Mouse (Mus musculus): Measurements from ENCODE around the gene Taar6.
A peak's percentile ranks its signal among the peaks of the same experiment; 100 is the strongest.

The Taar6 gene

GRCm38 (mm10) chr10:23985546-23985945 is at the start of gene Taar6:
Gene Taar6 (minus strand): TSS chr10:23985646.
- no peak for DNase-seq

DNA sequence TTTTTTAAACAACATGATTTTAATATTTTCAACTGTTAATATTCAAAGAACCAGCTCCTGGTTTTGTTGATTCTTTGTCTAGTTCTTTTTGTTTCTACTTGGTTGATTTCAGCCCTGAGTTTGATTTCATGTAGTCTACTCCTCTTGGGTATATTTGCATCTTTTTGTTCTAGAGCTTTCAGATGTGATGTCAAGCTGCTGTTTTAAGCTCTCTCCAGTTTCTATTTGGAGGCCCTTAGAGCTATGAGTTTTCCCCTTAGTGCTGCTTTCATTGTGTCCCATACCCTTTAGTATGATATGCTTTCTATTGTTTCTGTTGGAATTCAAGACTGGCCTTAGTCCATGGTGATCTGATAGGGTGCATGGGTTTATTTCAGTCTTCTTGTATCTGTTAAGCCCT is 45.9 kb upstream of the Taar6 start:
- DNase-seq: no peak

DNA sequence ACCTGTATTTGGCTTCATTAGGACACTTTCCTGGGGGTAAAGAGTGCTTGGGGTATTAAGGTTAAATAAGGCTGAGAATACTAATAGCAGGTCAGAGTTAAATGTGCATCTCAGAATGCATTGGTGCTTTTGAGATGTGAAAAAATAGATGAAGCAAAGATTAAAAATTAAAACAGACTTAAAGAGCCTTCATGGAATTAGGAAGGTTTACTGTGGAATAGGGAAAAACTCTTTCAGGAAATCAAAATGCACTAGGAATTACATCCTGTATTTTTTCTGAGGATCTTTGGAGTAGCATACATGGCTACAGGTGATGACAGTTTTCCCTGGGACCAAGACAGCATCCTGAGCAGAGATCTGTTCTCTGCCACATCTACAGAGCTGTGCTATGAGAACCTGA is 41.5 kb upstream of the Taar6 start, which contains the start of gene Taar7d:
Taar7d (plus strand) TSS at position 301 of the 400 bp plus-strand sequence.
- no peak for DNase-seq

DNA sequence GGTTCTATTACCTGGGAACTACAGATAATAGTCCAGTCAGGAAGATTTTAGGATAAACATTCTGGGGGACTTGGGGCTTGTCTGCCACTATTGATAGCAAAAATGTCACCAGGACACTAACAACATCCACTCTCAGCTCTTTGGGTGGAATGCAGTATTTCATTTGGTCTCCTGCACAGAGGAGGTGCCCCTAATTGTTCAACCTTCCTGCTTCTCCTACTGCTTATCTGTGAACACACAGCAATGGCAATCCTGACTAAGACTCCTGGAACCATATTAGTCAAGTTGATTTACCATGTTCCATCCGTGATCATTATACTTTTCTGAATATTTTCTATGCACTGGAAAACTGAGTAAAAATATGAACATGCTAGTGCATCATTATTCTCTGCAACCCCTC is 22.7 kb upstream of the Taar6 start:
- no peak for DNase-seq

DNA sequence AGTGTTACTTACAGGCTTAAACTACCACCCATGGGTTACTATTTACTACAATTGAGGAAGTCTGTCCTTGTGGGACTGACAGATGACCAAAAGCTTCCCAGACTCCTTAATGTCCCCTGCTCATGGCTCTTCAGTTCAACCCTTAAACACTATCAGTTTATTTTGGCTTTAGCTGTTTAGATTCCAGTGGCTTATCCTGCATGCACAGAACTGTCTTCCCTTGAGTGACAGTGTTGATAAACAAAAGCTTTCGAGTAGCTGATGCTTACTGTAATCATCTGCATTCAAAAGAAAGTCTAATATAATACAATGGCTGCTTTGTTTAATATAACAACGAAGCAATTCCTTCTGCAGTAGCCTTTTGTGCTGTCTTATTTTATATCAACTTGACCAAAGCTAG is 21.6 kb upstream of the Taar6 start:
- no peak for DNase-seq

DNA sequence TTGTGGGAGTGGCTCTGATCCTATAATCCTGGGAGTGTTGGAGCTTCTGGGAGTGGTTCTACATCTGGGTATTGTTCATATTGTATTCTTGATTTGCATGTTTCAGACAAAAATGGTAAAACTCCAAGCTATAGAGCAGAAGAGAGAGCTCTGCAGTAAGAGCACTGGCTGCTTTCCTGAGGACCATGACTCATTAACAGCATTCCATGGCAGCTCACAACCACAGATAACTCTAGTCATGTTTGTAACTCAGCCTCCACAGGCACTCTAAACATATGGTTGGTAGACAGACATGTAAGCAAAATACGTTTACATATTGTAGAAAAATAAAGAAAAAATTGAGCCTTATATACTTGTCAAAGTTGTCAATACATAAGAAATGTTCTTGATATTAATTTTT is 21.0 kb upstream of the Taar6 start:
- no peak for DNase-seq

DNA sequence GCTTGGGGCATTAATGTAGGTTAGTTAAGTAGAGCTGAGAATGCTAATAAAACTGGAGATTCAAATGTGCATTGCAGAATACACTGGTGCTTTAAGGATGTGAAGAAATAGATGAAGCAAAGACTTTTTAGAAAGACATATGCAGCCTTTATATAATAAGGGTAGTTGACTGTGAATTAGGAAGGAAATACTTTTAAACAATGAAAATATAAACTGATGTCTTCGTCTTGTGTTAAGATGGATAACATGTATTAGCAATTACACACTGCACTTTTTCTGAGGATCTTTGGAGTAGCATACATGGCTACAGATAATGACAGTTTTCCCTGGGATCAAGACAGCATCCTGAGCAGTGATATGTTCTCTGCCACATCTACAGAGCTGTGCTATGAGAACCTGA is 14.2 kb upstream of the Taar6 start, which contains the start of gene Taar7b:
Taar7b (plus strand) TSS at position 301 of the 400 bp plus-strand sequence.
- DNase-seq: no peak

- DNase-seq: no peak
These were observed 7.9 kb upstream of the Taar6 start, which contains the start of gene Taar7a for GRCm38 (mm10) chr10:23993381-23993780. Gene Taar7a (minus strand): TSS chr10:23993481.

GRCm38 (mm10) chr10:23986419-23986818 is 973 bp upstream of the Taar6 start:
- DNase-seq: no peak

DNA sequence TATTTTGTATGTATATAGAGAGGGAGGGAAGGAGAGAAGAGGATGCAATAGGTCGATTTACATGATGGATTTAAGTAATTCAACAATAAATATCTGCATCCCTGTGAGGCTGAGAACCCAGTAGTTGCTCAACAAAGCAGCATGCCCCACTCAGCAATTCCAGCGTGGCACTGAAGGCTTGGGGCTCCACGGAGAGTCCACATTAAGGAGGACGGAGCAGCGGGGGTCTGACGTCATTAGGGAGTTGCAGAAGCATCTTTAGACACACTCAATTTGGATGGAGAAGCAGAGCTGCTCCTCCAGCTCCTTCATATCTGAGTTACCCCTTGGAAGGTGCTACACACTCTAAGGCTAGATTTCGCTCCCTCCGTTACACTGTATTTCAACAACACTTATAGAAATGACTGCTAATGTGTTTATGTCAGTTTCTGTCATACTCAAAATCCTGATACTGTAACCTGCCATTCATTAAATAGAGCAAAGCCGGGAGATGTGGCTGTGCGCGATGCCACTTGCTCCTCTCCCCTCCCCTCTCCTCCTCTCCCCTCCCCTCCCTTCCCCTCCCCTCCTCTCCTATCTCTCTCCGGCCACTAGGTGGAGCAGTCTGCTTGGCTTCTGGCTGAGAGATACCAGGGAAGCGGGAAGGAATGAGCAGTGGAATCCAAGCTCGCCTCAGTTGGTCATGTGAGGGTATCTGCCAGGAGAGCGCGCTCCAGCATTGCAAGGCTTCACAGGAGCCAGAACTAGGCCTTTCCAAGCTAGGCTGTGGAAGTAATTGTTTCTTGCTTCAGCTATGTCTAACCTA is 6.3 kb downstream of the Taar6 start:
- peak in 1 of 2 experiments; percentile 15 for DNase-seq

DNA sequence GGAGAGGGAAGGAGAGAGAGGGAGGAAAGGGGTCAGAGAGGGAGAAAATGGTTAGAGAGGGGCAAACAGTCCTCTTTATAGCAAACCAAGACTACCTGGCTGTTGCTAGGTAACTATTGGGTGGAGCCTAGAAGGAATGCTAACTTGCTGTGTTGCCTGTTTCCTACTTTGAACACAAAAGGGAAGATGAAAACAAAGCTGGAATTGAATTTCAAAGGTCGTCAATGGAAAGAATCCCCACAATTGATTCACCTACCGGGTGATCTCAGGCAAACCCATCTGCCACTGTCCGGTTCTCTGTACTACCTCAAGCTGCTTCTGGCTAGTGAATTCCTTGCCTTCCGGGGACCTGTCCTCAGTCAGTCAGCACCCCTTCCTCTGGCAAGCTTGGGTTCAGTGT is 7.5 kb downstream of the Taar6 start:
- no peak for DNase-seq

DNA sequence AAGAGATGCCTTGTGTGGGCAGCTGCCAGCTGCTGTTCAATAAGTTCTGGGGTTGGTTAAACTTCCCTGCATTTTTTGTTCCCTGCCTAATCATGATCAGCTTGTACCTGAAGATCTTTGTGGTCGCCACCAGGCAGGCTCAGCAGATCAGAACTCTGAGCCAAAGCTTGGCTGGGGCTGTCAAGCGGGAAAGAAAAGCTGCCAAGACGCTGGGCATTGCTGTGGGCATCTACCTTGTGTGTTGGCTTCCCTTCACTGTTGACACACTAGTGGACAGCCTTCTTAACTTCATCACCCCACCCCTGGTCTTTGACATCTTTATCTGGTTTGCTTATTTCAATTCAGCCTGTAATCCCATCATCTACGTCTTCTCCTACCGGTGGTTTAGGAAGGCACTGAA is 14.2 kb downstream of the Taar6 start:
- DNase-seq: no peak

GRCm38 (mm10) chr10:23970656-23971165 is 14.7 kb downstream of the Taar6 start, which contains the start of gene Taar5:
Gene Taar5 (plus strand): TSS chr10:23970706.
- no peak for DNase-seq

- DNase-seq: no peak
These were observed 20.4 kb downstream of the Taar6 start for GRCm38 (mm10) chr10:23964921-23965610.

DNA sequence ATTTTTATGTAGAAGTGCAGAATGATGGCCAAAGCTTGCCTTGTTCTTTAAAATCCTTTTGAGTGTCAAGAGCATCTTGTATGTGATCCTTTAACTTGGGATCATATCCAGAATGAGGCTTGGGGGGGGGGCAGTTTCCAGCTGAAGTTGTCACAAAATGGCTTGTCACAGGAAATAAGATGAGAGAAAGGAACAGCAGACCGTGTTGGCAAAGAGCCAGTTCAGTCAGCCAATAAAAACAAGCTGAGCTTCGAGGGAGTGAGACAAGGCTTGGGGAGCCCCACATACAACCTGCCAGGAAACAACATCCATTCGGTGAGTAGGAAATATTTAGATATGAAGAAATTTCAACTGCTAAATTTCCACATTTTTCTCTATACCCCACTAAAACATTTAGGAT is 22.0 kb downstream of the Taar6 start:
- DNase-seq: no peak

DNA sequence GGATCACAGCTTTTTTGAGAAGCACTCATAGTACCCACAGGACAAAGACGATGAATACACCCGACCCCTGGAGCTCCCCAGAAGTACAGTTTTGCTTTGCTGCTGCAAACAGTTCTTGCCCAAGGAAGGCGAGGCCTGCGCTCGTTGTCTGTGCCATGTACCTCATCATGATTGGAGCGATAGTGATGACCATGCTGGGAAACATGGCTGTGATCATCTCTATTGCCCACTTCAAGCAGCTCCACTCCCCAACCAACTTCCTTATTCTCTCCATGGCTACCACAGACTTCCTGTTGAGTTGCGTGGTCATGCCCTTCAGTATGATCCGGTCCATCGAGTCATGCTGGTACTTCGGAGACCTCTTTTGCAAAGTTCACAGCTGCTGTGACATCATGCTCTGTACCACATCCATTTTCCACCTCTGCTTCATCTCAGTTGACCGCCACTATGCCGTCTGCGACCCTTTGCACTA is 25.0 kb downstream of the Taar6 start, which contains the start of gene Taar4:
Taar4 (plus strand) TSS at position 51 of the 472 bp plus-strand sequence.
- DNase-seq: no peak

- no peak for DNase-seq
These were observed 26.4 kb downstream of the Taar6 start for GRCm38 (mm10) chr10:23959071-23959470.

GRCm38 (mm10) chr10:23951714-23952113 is 33.7 kb downstream of the Taar6 start:
- DNase-seq: no peak

GRCm38 (mm10) chr10:23949508-23950005 is 35.9 kb downstream of the Taar6 start, which contains the start of gene Taar3:
Gene Taar3 (plus strand): TSS chr10:23949558.
- no peak for DNase-seq

DNA sequence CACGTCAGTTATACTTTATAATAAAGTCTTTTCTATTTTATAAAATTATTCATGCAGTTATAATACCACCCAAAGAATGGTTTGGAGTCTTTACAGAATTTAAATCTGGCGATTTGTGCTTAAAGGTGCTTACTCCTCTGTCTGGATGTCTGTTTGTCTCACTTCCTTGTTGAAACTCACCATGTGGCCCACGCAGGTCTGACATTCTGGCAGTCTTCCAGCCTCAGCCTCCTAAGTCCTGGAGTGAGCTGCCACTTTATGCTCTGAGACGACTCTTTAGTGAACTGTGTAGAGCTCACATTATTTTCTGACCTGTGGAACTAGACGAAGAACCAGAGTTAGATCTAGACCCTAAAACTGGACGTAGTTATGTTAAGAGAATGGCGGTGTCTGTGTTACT is 37.4 kb downstream of the Taar6 start:
- no peak for DNase-seq

GRCm38 (mm10) chr10:23942465-23942864 is 43.0 kb downstream of the Taar6 start:
- DNase-seq: no peak

DNA sequence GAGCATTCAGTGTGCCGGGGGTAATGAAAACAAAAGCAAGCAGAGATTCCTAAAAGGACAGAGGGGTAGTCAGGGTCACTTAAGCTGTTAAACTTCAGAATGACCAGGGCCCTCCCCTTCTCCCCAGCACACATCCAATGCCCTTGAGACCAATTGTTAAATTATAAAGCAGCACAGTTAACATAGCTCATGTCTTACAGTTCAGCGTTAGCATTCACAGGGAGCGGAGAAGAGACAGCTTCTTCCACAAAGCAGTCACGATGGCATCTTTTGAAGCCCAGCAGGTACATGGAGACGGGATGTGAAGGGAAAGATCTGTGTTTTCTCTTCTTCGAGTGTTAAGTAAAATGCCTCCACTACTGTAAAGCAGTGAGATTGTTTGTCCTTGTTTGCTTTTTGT is 47.1 kb downstream of the Taar6 start, which contains the start of gene Taar2:
Taar2 (plus strand) TSS at position 261 of the 400 bp plus-strand sequence.
- DNase-seq: no peak

- DNase-seq: no peak
These were observed 47.8 kb downstream of the Taar6 start for GRCm38 (mm10) chr10:23937613-23938012.

Measured in thymus, adult 18-20 months (tissue).